Mouse (Mus musculus) brain, embryonic 14.5 days (tissue): Measurements from ENCODE around the gene Cd3eap.

ENCODE experiments used
- CTCF ChIP-seq: fragments of 200-500 bp; IDR thresholded peaks from 2 replicates; pipeline ENCODE4 v1.5.1; 2012; ENCODE audit warnings: inconsistent platforms, mild to moderate bottlenecking, moderate library complexity, borderline replicate concordance; ENCODE audit not compliant: insufficient read depth, insufficient read length; ENCODE audit errors: extremely low read depth
- POLR2A ChIP-seq: fragments of 200-500 bp; IDR thresholded peaks from 2 replicates; pipeline ENCODE4 v1.6.1; 2012; ENCODE audit warnings: mild to moderate bottlenecking, inconsistent platforms, borderline replicate concordance; ENCODE audit not compliant: poor library complexity, insufficient read depth, insufficient read length, severe bottlenecking; ENCODE audit errors: extremely low read depth

GRCm38 (mm10) chr7:19332709-19333352 lies 26.5 kb downstream of the Cd3eap start:
- TF ChIP-seq CTCF = no peak
- TF ChIP-seq POLR2A = 0 out of 2 replicates have a peak, but pooled peaks have one; percentile 17
